Mouse (Mus musculus) left cerebral cortex, adult 11 months (tissue): ENCODE measurements around the gene Chrdl2.

Experiments used
- DNase-seq: peaks from one replicate; pipeline ENCODE4 v3.0.0; 2022; ENCODE audit warnings: low spot score

The Chrdl2 gene

GRCm38 (mm10) chr7:99982256-99983242 lies 23.4 kb upstream of the Chrdl2 start:
- DNase-seq, result no peak

GRCm38 (mm10) chr7:99988725-99989124 lies 17.2 kb upstream of the Chrdl2 start:
- no peak for DNase-seq

GRCm38 (mm10) chr7:99989844-99990760 lies 15.9 kb upstream of the Chrdl2 start:
- no peak for DNase-seq

GRCm38 (mm10) chr7:99990990-99991707 lies 14.8 kb upstream of the Chrdl2 start:
- DNase-seq, result no peak

- DNase-seq, result no peak
Observed at GRCm38 (mm10) chr7:99993159-99993558, 12.8 kb upstream of the Chrdl2 start.

GRCm38 (mm10) chr7:99995186-99995585 lies 10.8 kb upstream of the Chrdl2 start:
- DNase-seq, result no peak

- no peak for DNase-seq
Observed at GRCm38 (mm10) chr7:99998668-99999067, 7.3 kb upstream of the Chrdl2 start.

GRCm38 (mm10) chr7:100003781-100004180 lies 2.2 kb upstream of the Chrdl2 start:
- no peak for DNase-seq

GRCm38 (mm10) chr7:100006411-100006810 lies 439 bp downstream of the Chrdl2 start:
- DNase-seq, result no peak

- DNase-seq, result no peak
Observed at GRCm38 (mm10) chr7:100008765-100009164, 2.8 kb downstream of the Chrdl2 start.

- peak; percentile 35 for DNase-seq
Observed at GRCm38 (mm10) chr7:100009640-100010039, 3.7 kb downstream of the Chrdl2 start.

GRCm38 (mm10) chr7:100010711-100011110 lies 4.7 kb downstream of the Chrdl2 start:
- DNase-seq, result no peak

- DNase-seq, result no peak
Observed at GRCm38 (mm10) chr7:100012085-100012484, 6.1 kb downstream of the Chrdl2 start.

- DNase-seq, result no peak
Observed at GRCm38 (mm10) chr7:100012515-100012914, 6.5 kb downstream of the Chrdl2 start.

- no peak for DNase-seq
Observed at GRCm38 (mm10) chr7:100014123-100014600, 8.2 kb downstream of the Chrdl2 start.

GRCm38 (mm10) chr7:100017056-100017455 lies 11.1 kb downstream of the Chrdl2 start:
- DNase-seq, result no peak

GRCm38 (mm10) chr7:100027353-100027752 lies 21.4 kb downstream of the Chrdl2 start:
- no peak for DNase-seq

- no peak for DNase-seq
Observed at GRCm38 (mm10) chr7:100029307-100029706, 23.3 kb downstream of the Chrdl2 start.

- no peak for DNase-seq
Observed at GRCm38 (mm10) chr7:100030996-100031749, 25.2 kb downstream of the Chrdl2 start.

- no peak for DNase-seq
Observed at GRCm38 (mm10) chr7:100033672-100034071, 27.7 kb downstream of the Chrdl2 start.
